Mouse (Mus musculus) intestine, postnatal 0 days (tissue): ENCODE data around the gene Pon2. TPM values are rescaled to one million over a fixed set of nuclear protein-coding genes. Genes with fewer than 3 reads are reported as not detected.
"Not testable (repeated sequence)": the region's sequence is repeated elsewhere in the genome, so short reads cannot be mapped to it uniquely, and the experiment has no call there.

ENCODE experiments used
- ATAC-seq: fragments of 200-750 bp; cut with Nextera tagmentation; 2 replicates; pipeline ENCODE4 v1.8.0; 2017; ENCODE audit warnings: mild to moderate bottlenecking, moderate TSS enrichment, moderate library complexity
- H3K27ac ChIP-seq: fragments of 300-500 bp; sonication (generic); 2 replicates; pipeline ENCODE4 v1.5.1; 2014; ENCODE audit warnings: mild to moderate bottlenecking, low read depth, low read length, moderate library complexity
- H3K27me3 ChIP-seq: fragments of 300-500 bp; sonication (generic); replicated peaks from 2 replicates; pipeline ENCODE4 v1.6.1; 2014; ENCODE audit warnings: low read length, mixed read lengths; ENCODE audit not compliant: control insufficient read depth, insufficient read depth
- H3K36me3 ChIP-seq: fragments of 300-500 bp; sonication (generic); 2 replicates; pipeline ENCODE4 v1.6.1; 2014; ENCODE audit warnings: mild to moderate bottlenecking, moderate library complexity; ENCODE audit not compliant: control insufficient read depth, insufficient read depth
- H3K4me1 ChIP-seq: fragments of 300-500 bp; sonication (generic); replicated peaks from 2 replicates; pipeline ENCODE4 v1.6.1; 2014; ENCODE audit warnings: antibody characterized with exemption, low read length, mixed read lengths; ENCODE audit not compliant: control insufficient read depth, insufficient read depth
- H3K4me2 ChIP-seq: fragments of 300-500 bp; sonication (generic); replicated peaks from 2 replicates; pipeline ENCODE4 v1.6.1; 2014; ENCODE audit warnings: low read depth, mild to moderate bottlenecking, moderate library complexity
- H3K4me3 ChIP-seq: fragments of 300-500 bp; sonication (generic); 2 replicates; pipeline ENCODE4 v1.5.1; 2014; ENCODE audit warnings: low read depth, low read length
- H3K9ac ChIP-seq: fragments of 300-500 bp; sonication (generic); 2 replicates; pipeline ENCODE4 v1.6.1; 2014; ENCODE audit warnings: mild to moderate bottlenecking, low read depth, low read length
- H3K9me3 ChIP-seq: fragments of 300-500 bp; sonication (generic); 2 replicates; pipeline ENCODE4 v1.6.1; 2016; ENCODE audit warnings: mixed run types; ENCODE audit not compliant: control insufficient read depth
- CTCF ChIP-seq: sonication (generic); IDR thresholded peaks from 2 replicates; pipeline ENCODE4 v1.5.1; 2016; ENCODE audit warnings: low read depth, mild to moderate bottlenecking, control low read depth, antibody characterized with exemption, moderate library complexity
- WGBS: fragments of 180-500 bp; shearing (Covaris S2); extraction: QIAGEN DNeasy Blood & Tissue Kit; methylation state at CpG from one replicate; pipeline ENCODE4 v1.1.7; 2014; 5-methylcytosine and 5-hydroxymethylcytosine counted together
- polyA plus RNA-seq: library from polyadenylated mRNA; unstranded; fragments of >200 nt; fragmentation: Nextera tagmentation; extraction: Ambion mirVana; gene quantifications from 2 replicates; pipeline ENCODE4 v1.2.1, GENCODE M21; 2015

The Pon2 gene
- polyA plus RNA-seq, 1 experiment from 2014 or later: 179 TPM

GRCm38 (mm10) chr6:5325122-5325521, 26.9 kb upstream of the Pon2 start:
- Histone ChIP-seq H3K9me3 (no peaks in the 10 kb centered on the region), H3K4me3 (no peak overlapping the region), H3K36me3 (no peaks in the 10 kb centered on the region), H3K27ac (no peak overlapping the region), H3K9ac (no peak overlapping the region), H3K27me3 (no peaks in the 10 kb centered on the region), H3K4me1 (no peaks in the 10 kb centered on the region), H3K4me2 (no peak overlapping the region)
- no peak for TF ChIP-seq CTCF
- WGBS: 69% methylated on average over 2 of the region's 2 CpGs
- ATAC-seq: no peak

GRCm38 (mm10) chr6:5324101-5324500, 25.8 kb upstream of the Pon2 start:
- H3K4me3 ChIP-seq, H3K36me3 ChIP-seq, H3K27ac ChIP-seq, H3K9me3 ChIP-seq, H3K4me1 ChIP-seq, H3K4me2 ChIP-seq, H3K27me3 ChIP-seq, H3K9ac ChIP-seq, ATAC-seq: not testable (repeated sequence)
- 94% methylated on average over 6 of the region's 6 CpGs for WGBS

- 95% methylated on average over 9 of the region's 9 CpGs for WGBS
- Histone ChIP-seq H3K27me3 (no peaks in the 10 kb centered on the region), H3K27ac (no peak overlapping the region), H3K9me3 (no peaks in the 10 kb centered on the region), H3K36me3 (no peaks in the 10 kb centered on the region), H3K4me2 (no peak overlapping the region), H3K4me3 (no peak overlapping the region), H3K9ac (no peak overlapping the region), H3K4me1 (peaks cover 4% of the 10 kb centered on the region; the same call in 1 of the 2 replicates)
- ATAC-seq: no peak
- no peak for TF ChIP-seq CTCF
Measured at GRCm38 (mm10) chr6:5316630-5317029, 18.4 kb upstream of the Pon2 start.

- Histone ChIP-seq H3K4me2 (no peak overlapping the region), H3K27me3 (no peaks in the 10 kb centered on the region), H3K36me3 (no peaks in the 10 kb centered on the region), H3K27ac (peak overlapping the region; percentile 70), H3K4me3 (no peak overlapping the region), H3K4me1 (peaks cover 4% of the 10 kb centered on the region; the same call in 1 of the 2 replicates), H3K9me3 (no peaks in the 10 kb centered on the region), H3K9ac (no peak overlapping the region)
- TF ChIP-seq CTCF: peak; percentile 32
- WGBS: 41% methylated on average over 3 of the region's 3 CpGs
- peak; percentile 93 for ATAC-seq
Measured at GRCm38 (mm10) chr6:5315053-5315759, 17.0 kb upstream of the Pon2 start.

GRCm38 (mm10) chr6:5313951-5314590, 15.8 kb upstream of the Pon2 start:
- no peak for TF ChIP-seq CTCF
- Histone ChIP-seq H3K36me3 (no peaks in the 10 kb centered on the region), H3K4me2 (no peak overlapping the region), H3K9me3 (no peaks in the 10 kb centered on the region), H3K27ac (no peak overlapping the region), H3K9ac (no peak overlapping the region), H3K4me3 (no peak overlapping the region), H3K27me3 (no peaks in the 10 kb centered on the region), H3K4me1 (peaks cover 4% of the 10 kb centered on the region; the same call in 1 of the 2 replicates)
- no peak for ATAC-seq
- WGBS: 87% methylated on average over 5 of the region's 5 CpGs

- no peaks in the 10 kb centered on the region for H3K27me3 ChIP-seq
- 70% methylated on average over 3 of the region's 3 CpGs for WGBS
Measured at GRCm38 (mm10) chr6:5310491-5310890, 12.2 kb upstream of the Pon2 start.

More at GRCm38 (mm10) chr6:5310491-5310890, 12.2 kb upstream of the Pon2 start:
- Histone ChIP-seq H3K4me3 (no peak overlapping the region), H3K4me1 (peaks cover 4% of the 10 kb centered on the region; the same call in 1 of the 2 replicates), H3K36me3 (no peaks in the 10 kb centered on the region), H3K9me3 (no peaks in the 10 kb centered on the region), H3K9ac (no peak overlapping the region), H3K27ac (no peak overlapping the region), H3K4me2 (no peak overlapping the region)
- no peak for ATAC-seq
- TF ChIP-seq CTCF: no peak
